Mouse (Mus musculus) retina, adult 2 months (tissue): Measurements from ENCODE around the gene Adprhl1.

Experiments used
- DNase-seq: peaks from one replicate; pipeline ENCODE4 v3.0.0-alpha.2; 2012; ENCODE audit warnings: low read depth, low spot score

The Adprhl1 gene

GRCm38 (mm10) chr8:13254019-13254418 is at the start of gene Adprhl1:
Gene Adprhl1 (minus strand): TSS chr8:13254162.
- peak; percentile 65 for DNase-seq

GRCm38 (mm10) chr8:13301036-13301435 is 47.1 kb upstream of the Adprhl1 start:
- DNase-seq: no peak

GRCm38 (mm10) chr8:13299571-13299970 is 45.6 kb upstream of the Adprhl1 start:
- DNase-seq: no peak

- DNase-seq: no peak
Observed at GRCm38 (mm10) chr8:13293677-13294470, 39.9 kb upstream of the Adprhl1 start.

GRCm38 (mm10) chr8:13292364-13292763 is 38.4 kb upstream of the Adprhl1 start:
- peak; percentile 61 for DNase-seq

- DNase-seq: no peak
Observed at GRCm38 (mm10) chr8:13288646-13289045, 34.7 kb upstream of the Adprhl1 start.

GRCm38 (mm10) chr8:13287692-13288623 is 34.0 kb upstream of the Adprhl1 start, which contains the start of the genes Dcun1d2 and Tmco3:
Gene Dcun1d2 (minus strand): TSS chr8:13288131.
Gene Tmco3 (plus strand): TSS chr8:13288190.
- peak; percentile 94 for DNase-seq

GRCm38 (mm10) chr8:13287304-13287691 is 33.3 kb upstream of the Adprhl1 start:
- DNase-seq: peak; percentile 79

GRCm38 (mm10) chr8:13283200-13283599 is 29.2 kb upstream of the Adprhl1 start:
- DNase-seq: no peak

GRCm38 (mm10) chr8:13276941-13277447 is 23.0 kb upstream of the Adprhl1 start:
- DNase-seq: no peak

- no peak for DNase-seq
Observed at GRCm38 (mm10) chr8:13272834-13273233, 18.9 kb upstream of the Adprhl1 start.

- no peak for DNase-seq
Observed at GRCm38 (mm10) chr8:13267566-13267965, 13.6 kb upstream of the Adprhl1 start.

- no peak for DNase-seq
Observed at GRCm38 (mm10) chr8:13263376-13263775, 9.4 kb upstream of the Adprhl1 start.

GRCm38 (mm10) chr8:13253413-13253812 is 549 bp downstream of the Adprhl1 start:
- DNase-seq: no peak

GRCm38 (mm10) chr8:13252837-13253236 is 1.1 kb downstream of the Adprhl1 start:
- DNase-seq: no peak

- no peak for DNase-seq
Observed at GRCm38 (mm10) chr8:13244343-13244880, 9.6 kb downstream of the Adprhl1 start.

GRCm38 (mm10) chr8:13242985-13243870 is 10.7 kb downstream of the Adprhl1 start:
- DNase-seq: no peak

- no peak for DNase-seq
Observed at GRCm38 (mm10) chr8:13240691-13241090, 13.3 kb downstream of the Adprhl1 start.

GRCm38 (mm10) chr8:13240055-13240454 is 13.9 kb downstream of the Adprhl1 start:
- DNase-seq: no peak

GRCm38 (mm10) chr8:13234803-13235202 is 19.2 kb downstream of the Adprhl1 start:
- DNase-seq: no peak

GRCm38 (mm10) chr8:13230471-13230870 is 23.5 kb downstream of the Adprhl1 start:
- DNase-seq: no peak
